Mouse (Mus musculus): ENCODE results near the gene Otoa.

DNA sequence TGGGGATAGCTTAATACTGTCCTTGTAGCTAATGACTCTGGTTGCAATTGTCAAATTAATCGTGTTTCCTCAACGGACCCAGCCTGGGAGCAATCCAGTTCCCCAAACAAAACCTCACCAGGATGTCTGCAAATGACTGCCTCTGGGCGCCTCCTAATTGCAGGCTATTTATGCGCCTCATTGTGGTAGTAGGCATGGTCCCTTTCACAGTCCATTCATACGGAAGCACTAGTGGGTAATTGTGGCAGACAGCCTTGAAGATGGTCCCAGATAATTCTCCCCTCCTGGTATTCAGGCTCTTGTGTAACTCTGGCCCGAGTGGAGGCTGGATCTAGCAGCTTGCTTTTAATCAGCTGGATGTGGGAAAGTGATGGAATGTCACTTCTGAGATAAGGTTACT lies 90.4 kb downstream of the Otoa start:
- no peak for TF ChIP-seq POLR2A (IDR thresholded peaks at IDR 0.05; ENCODE audit: low read depth, low read length)
- TF ChIP-seq CTCF (IDR thresholded peaks at IDR 0.05; ENCODE audit: extremely low read depth, insufficient read depth, insufficient read length, insufficient replicate concordance): no peak

Measured in spleen, adult 2 months (tissue).